Mouse (Mus musculus) kidney, postnatal 10 days (tissue): ENCODE measurements around the gene Tnk2.
A peak's percentile ranks its signal among the peaks of the same experiment; 100 is the strongest.

Experiments
- DNase-seq: peaks from one replicate; pipeline ENCODE4 v3.0.0; 2021; ENCODE audit warnings: mixed read lengths

The Tnk2 gene

DNA sequence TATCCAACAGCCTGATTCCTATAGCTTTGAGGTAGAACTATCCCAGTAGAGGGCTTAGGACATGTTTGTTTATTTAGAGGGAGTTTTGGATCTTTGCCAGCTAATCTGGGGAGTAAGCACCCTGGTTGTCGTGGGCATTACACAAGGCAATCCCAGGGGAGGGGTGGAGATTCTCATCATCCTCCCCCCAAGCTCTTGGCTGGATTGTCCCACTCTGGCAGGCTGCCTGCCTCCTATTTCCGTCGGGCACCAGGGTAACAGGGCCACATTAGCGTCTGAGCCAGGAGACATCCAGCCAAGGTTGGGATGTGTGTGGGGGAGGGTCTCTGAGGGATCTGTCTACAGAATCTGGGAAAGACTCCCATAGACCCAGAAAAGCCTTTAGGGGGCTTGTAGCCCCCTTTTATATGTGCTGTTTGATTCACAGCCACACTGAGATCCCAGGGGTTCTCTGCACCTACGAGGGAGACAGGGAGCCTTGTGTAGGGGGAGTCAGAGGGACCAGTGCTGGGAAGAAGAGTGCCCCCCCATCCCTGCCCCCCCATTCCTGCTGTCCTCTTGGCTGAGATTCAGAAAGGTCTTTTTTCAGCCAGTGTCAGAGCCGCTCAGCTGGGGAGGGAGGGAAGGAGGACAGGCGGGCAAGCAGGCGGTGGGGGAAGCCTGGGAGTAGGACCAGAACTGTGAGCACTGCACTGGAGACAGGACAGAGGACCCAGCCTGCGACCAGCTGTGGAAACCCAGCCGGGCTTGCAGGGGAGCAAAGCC lies 17.1 kb downstream of the Tnk2 start:
- DNase-seq = peak; percentile 79

- peak; percentile 67 for DNase-seq
Observed at GRCm38 (mm10) chr16:32661493-32661921, 17.8 kb downstream of the Tnk2 start.

- no peak for DNase-seq
Observed at GRCm38 (mm10) chr16:32662372-32662771, 18.7 kb downstream of the Tnk2 start.

DNA sequence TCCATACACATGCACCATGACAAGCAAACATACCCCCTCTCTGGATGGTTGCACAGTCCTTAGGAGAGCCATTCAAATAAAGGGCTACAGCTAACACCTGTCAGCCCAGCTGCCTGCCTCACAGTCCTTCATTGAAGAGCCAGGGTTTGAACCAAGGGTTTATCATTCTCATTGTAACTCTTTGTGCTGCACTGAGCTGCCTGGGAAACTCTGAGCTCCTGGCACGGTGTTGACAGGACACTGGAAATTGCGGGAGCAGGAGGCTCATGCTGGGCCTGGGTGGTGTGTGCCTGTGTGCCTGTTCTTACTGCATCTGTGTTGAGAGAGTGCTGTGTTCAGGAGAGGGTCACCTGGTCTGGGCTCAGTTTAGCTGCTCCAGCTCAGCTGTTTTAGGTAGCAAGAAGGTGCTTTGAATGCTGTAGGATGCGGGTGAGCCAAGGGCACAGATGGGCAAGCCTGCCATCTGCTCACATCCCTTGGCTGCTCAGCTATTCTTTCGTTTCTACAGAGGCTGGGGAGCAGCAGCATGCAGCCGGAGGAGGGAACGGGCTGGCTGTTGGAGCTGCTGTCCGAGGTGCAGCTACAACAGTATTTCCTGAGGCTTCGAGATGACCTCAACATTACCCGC lies 19.7 kb downstream of the Tnk2 start:
- DNase-seq = no peak

DNA sequence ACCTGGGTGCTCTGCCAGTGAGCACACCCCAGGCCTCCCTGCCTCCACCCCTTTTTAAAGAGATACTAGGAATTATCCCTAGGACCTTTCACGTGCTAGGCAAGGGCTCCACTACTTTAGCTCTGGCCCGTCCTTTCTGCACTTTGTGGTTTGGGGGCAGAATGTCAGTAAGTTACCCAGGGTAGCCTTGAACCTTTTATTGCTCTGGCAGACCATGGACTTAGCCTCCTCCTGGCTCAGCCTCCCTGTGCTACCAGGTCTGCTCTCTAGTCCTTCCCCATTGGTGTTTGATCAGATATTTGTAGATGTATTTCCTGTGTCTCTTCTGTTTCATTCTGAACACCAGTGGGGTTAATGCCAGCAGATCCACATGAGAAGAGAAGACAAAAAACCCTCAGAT lies 20.5 kb downstream of the Tnk2 start:
- no peak for DNase-seq

- peak; percentile 71 for DNase-seq
Observed at GRCm38 (mm10) chr16:32665851-32666665, 22.4 kb downstream of the Tnk2 start.

GRCm38 (mm10) chr16:32666671-32667551 lies 23.2 kb downstream of the Tnk2 start:
- peak; percentile 48 for DNase-seq

- no peak for DNase-seq
Observed at GRCm38 (mm10) chr16:32667552-32667872, 23.8 kb downstream of the Tnk2 start.

DNA sequence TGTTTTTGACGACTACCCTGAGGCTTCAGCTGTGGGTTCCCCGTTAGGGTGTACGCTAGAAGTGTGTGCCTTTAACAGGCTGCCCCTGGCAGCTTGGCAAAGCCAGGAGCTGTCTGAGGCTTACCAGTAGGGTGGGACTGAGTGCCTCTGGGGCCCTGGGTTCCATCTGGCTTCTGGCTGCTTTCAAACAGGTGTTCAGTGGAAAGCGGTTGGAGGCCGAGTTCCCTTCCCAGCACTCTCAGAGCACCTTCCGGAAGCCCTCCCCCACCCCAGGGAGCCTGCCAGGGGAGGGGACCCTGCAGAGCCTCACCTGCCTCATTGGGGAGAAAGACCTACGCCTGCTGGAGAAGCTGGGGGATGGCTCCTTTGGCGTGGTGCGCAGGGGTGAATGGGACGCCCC lies 24.4 kb downstream of the Tnk2 start:
- no peak for DNase-seq

- peak; percentile 47 for DNase-seq
Observed at GRCm38 (mm10) chr16:32668472-32668871, 24.8 kb downstream of the Tnk2 start.

- no peak for DNase-seq
Observed at GRCm38 (mm10) chr16:32669243-32669642, 25.6 kb downstream of the Tnk2 start.

DNA sequence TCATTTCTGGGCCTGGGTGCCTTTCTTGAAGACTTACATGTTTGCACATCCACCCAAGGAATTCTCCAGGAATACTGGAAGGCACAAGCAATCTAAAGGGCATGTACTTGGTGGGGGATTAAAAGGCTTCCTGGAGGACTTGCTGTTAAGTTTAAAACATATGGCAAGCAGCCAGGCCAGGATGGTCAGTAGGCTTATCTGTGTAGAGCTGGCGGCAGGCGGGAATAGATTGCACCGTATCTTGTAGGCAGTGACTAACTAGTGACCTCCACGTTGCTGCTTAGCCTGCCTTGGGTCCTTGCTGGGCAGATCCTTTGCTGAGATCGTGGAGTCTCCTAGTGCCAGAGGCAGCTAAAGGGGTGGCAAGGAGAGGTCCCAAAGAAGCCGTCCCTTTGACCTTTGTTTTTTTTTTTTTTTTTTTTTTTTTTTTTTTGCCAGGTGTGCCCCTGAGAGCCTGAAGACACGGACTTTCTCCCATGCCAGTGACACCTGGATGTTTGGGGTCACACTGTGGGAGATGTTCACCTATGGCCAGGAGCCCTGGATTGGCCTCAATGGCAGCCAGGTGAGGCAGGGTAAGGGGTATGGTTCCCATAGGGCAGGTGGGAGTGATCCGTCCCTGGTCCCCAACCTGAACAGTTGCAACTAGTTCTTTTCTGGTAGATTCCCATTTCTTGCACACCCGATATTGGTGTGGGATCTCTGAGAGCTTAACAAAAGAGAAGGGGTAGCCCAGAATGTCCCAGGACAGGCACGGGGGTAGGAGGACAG lies 26.9 kb downstream of the Tnk2 start:
- DNase-seq = peak; percentile 30

- no peak for DNase-seq
Observed at GRCm38 (mm10) chr16:32671206-32671887, 27.7 kb downstream of the Tnk2 start.

GRCm38 (mm10) chr16:32672250-32672649 lies 28.6 kb downstream of the Tnk2 start:
- DNase-seq = no peak

DNA sequence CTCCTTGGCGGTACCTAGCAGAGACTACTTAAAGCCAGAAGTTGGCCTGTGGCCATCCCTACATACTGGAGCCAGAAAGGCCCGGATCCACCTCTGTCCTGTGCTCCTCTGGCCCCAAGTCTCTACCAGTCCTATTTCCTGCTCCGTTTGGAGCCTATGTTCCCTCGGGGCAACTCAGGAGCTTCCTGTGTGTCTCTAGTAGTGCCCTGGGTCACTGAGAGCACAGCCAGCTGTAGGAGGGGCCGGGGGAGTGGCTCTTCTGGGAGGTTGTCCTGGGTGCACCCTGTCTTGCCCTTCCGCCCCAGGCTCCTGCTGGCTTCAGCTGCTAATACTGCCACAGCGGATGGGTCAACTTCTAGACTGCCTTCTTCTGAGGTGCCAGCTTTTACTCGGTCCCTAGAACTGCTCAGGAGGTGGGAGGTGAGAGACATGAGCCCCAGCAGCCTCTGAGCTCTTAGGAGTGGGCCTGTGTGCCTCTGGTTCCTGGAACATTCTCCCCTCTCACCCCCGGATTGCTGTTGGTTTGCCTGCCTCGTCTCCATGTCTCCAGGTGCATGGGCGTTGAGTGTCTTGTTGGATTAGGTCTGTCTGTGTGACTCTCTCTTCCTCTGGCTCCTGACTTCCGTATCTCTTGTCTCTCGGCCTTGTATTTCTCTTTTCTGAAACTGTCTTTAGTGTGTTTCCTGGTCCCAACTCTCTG lies 29.3 kb downstream of the Tnk2 start:
- peak; percentile 67 for DNase-seq

GRCm38 (mm10) chr16:32674121-32674740 lies 30.6 kb downstream of the Tnk2 start:
- DNase-seq = no peak

GRCm38 (mm10) chr16:32677040-32677700 lies 33.5 kb downstream of the Tnk2 start:
- no peak for DNase-seq

DNA sequence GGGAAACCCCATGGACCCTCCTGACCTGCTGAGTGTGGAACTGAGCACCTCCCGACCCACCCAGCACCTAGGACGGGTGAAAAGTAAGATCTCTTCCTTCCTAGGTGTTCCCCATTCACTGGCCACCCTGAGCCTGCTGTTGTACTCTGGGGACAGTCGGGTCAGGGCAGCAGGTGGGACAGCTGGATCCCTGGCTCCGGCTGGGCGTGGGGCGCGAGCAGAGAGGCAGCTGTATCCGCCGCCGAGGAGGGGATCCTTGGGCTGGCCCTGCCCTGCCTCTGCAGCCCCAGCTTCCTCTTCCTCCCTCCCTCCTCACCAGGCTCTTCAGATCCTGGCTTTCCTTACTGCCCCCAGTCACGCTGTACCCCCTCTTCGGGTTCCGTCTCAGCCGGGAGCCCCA lies 34.2 kb downstream of the Tnk2 start:
- DNase-seq = no peak

DNA sequence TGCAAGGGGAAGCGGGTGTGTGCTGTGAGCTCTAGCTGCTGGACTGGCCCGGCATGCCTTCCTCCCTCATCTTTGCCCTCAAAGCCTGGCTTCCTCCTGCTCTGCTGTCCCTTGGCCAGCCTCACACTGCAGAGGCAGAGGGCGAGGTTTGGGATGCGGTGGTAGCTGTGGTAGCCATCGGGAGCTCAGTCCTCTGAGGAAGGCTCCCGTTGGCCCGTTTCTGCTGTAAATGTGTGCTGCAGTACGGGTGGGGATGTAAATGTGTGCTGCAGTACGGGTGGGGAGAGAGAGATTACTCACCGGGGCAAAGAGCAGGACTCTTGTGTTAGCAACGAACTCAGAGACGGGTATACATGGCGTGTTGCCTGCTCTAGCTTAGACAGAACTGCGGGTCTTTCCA lies 35.1 kb downstream of the Tnk2 start:
- DNase-seq = no peak

DNA sequence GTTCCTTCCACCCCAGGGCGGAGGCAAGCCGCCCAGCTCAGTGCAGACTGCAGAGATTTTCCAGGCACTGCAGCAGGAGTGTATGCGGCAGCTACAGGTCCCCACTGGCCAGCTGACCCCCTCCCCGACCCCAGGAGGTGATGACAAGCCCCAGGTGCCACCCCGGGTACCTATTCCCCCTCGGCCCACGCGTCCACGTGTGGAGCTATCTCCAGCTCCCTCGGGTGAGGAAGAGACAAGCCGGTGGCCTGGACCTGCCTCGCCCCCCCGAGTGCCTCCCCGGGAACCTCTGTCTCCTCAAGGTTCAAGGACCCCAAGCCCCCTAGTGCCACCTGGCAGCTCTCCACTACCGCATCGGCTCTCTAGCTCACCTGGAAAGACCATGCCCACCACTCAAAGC lies 36.3 kb downstream of the Tnk2 start:
- DNase-seq = no peak
